Mouse (Mus musculus): Measurements from ENCODE around the gene Rps6ka2.

GRCm38 (mm10) chr17:7264610-7265009 is 94.7 kb downstream of the Rps6ka2 start:
- TF ChIP-seq CTCF (IDR thresholded peaks at IDR 0.05; ENCODE audit: control insufficient read depth, insufficient read depth, insufficient replicate concordance, low read depth, low read length) (no peak), POLR2A (IDR thresholded peaks at IDR 0.05; ENCODE audit: control insufficient read depth, low read depth, low read length) (no peak)

Measured in testis, adult 2 months (tissue).